Comparison of ENCODE assay signal across 20 mouse cellular contexts in genomic region chr8:47355340-47355906, GRCm38 (mm10).
DNase-seq lines count a peak whose midpoint lies in the region; ATAC-seq and TF ChIP-seq lines count a peak whose summit lies in the region.
"Had no signal": no experiment of that assay in that cellular context is flagged by ENCODE, and none has a peak within 500 bp of the region (broad histone marks: within the 10 kb centered on the region; RNA-seq: fewer than 3 reads in every experiment).

No protein-coding gene starts in this region.

- H3K4me2 ChIP-seq in forebrain, postnatal 0 days (ENCODE audit: low read depth), result no peak overlapping the region
- no peak overlapping the region for H3K4me2 ChIP-seq in forebrain, embryonic 14.5 days (ENCODE audit: low read length)
- H3K4me2 ChIP-seq in forebrain, embryonic 16.5 days (ENCODE audit: low read length), result no peak overlapping the region
- H3K4me2 ChIP-seq: embryonic facial prominence, embryonic 12.5 days had no signal

- no peaks in the 10 kb centered on the region for H3K36me3 ChIP-seq in forebrain, embryonic 10.5 days (replicated peaks)
- no peaks in the 10 kb centered on the region for H3K36me3 ChIP-seq in forebrain, postnatal 0 days (ENCODE audit: insufficient read depth)
- no peaks in the 10 kb centered on the region for H3K36me3 ChIP-seq in forebrain, embryonic 14.5 days (ENCODE audit: control insufficient read depth, insufficient read depth, low read length)
- no peaks in the 10 kb centered on the region for H3K36me3 ChIP-seq in forebrain, embryonic 16.5 days (ENCODE audit: control insufficient read depth, insufficient read depth)
- H3K36me3 ChIP-seq: embryonic facial prominence, embryonic 10.5 days; embryonic facial prominence, embryonic 12.5 days; G1E had no signal

- no peak for TF ChIP-seq CTCF in forebrain, postnatal 0 days (IDR thresholded peaks at IDR 0.05; ENCODE audit: low read depth)
- no peak for TF ChIP-seq CTCF in brain, embryonic 14.5 days (IDR thresholded peaks at IDR 0.05; ENCODE audit: borderline replicate concordance, extremely low read depth, insufficient read depth, insufficient read length)
- TF ChIP-seq CTCF in cerebellum, adult 2 months (IDR thresholded peaks at IDR 0.05; ENCODE audit: borderline replicate concordance, insufficient read depth, low read depth, low read length), result no peak

- no peaks in the 10 kb centered on the region for H3K9me3 ChIP-seq in forebrain, embryonic 10.5 days
- no peaks in the 10 kb centered on the region for H3K9me3 ChIP-seq in forebrain, postnatal 0 days (ENCODE audit: low read length)
- H3K9me3 ChIP-seq in forebrain, embryonic 14.5 days (replicated peaks; ENCODE audit: control insufficient read depth, low read length), result no peaks in the 10 kb centered on the region
- no peaks in the 10 kb centered on the region for H3K9me3 ChIP-seq in forebrain, embryonic 16.5 days (ENCODE audit: control insufficient read depth, low read length)
- H3K9me3 ChIP-seq: embryonic facial prominence, embryonic 10.5 days; embryonic facial prominence, embryonic 12.5 days; G1E had no signal

- peaks cover 10% of the 10 kb centered on the region; the same call in 1 of the 2 replicates for H3K27me3 ChIP-seq in forebrain, embryonic 10.5 days (ENCODE audit: poor library complexity, severe bottlenecking)
- H3K27me3 ChIP-seq in forebrain, postnatal 0 days (ENCODE audit: insufficient read depth, low read length), result no peaks in the 10 kb centered on the region
- no peaks in the 10 kb centered on the region for H3K27me3 ChIP-seq in forebrain, embryonic 14.5 days (replicated peaks; ENCODE audit: control insufficient read depth, insufficient read depth, low read length)
- H3K27me3 ChIP-seq in forebrain, embryonic 16.5 days (replicated peaks; ENCODE audit: control insufficient read depth, insufficient read depth, low read length), result no peaks in the 10 kb centered on the region
- no peaks in the 10 kb centered on the region for H3K27me3 ChIP-seq in cerebellum, adult 2 months (ENCODE audit: control insufficient read depth, insufficient read depth, low read length)
- H3K27me3 ChIP-seq: CH12.LX; embryonic facial prominence, embryonic 12.5 days; Patski had no signal

- TF ChIP-seq POLR2A in brain, embryonic 14.5 days (IDR thresholded peaks at IDR 0.05; ENCODE audit: borderline replicate concordance, extremely low read depth, insufficient read depth, insufficient read length, poor library complexity, severe bottlenecking), result no peak
- no peak for TF ChIP-seq POLR2A in cerebellum, adult 2 months (IDR thresholded peaks at IDR 0.05; ENCODE audit: borderline replicate concordance, insufficient read depth, low read length)

- DNase-seq in forebrain, embryonic 10.5 days (ENCODE audit: extremely low spot score, low spot score), result no peak
- no peak for DNase-seq in forebrain, postnatal 0 days
- DNase-seq in brain, embryonic 14.5 days (ENCODE audit: low read depth), result peak; percentile 85
- DNase-seq in forebrain, embryonic 14.5 days (ENCODE audit: low spot score), result peak; percentile 76
- DNase-seq in left cerebral cortex, adult 9 months (ENCODE audit: low spot score in 2 of 2), result no peak
- DNase-seq in spleen, adult 12 weeks (ENCODE audit: low spot score), result no peak
- DNase-seq in cerebellum, adult 2 months, result no peak
- DNase-seq: adrenal gland, adult 8-10 months; B cell, adult 2 months; cerebellum, adult 11 months; cerebellum, adult 9-10 months; cerebellum, postnatal 25 days had no signal

- peak overlapping the region; percentile 52; the same call in 1 of the 2 replicates for H3K27ac ChIP-seq in forebrain, embryonic 10.5 days
- H3K27ac ChIP-seq in forebrain, postnatal 0 days (ENCODE audit: low read depth, low read length), result no peak overlapping the region; the same call in 1 of the 2 replicates
- H3K27ac ChIP-seq in forebrain, embryonic 14.5 days (ENCODE audit: low read depth, low read length), result peak overlapping the region; percentile 57; the same call in 1 of the 2 replicates
- H3K27ac ChIP-seq in forebrain, embryonic 16.5 days (ENCODE audit: low read length), result 0 out of 2 replicates have a peak overlapping the region, but pooled peaks have one; percentile 37
- no peak overlapping the region for H3K27ac ChIP-seq in cerebellum, adult 2 months (ENCODE audit: insufficient read depth, low read length)
- H3K27ac ChIP-seq: embryonic facial prominence, embryonic 10.5 days; embryonic facial prominence, embryonic 12.5 days had no signal

- peaks cover 46% of the 10 kb centered on the region for H3K4me1 ChIP-seq in forebrain, embryonic 10.5 days
- peaks cover 7% of the 10 kb centered on the region; the same call in 1 of the 2 replicates for H3K4me1 ChIP-seq in forebrain, postnatal 0 days (ENCODE audit: insufficient read depth)
- peaks cover 14% of the 10 kb centered on the region for H3K4me1 ChIP-seq in forebrain, embryonic 14.5 days (ENCODE audit: control insufficient read depth, insufficient read depth, low read length)
- H3K4me1 ChIP-seq in forebrain, embryonic 16.5 days (replicated peaks; ENCODE audit: control insufficient read depth, insufficient read depth, low read length), result peaks cover 6% of the 10 kb centered on the region
- H3K4me1 ChIP-seq in cerebellum, adult 2 months (ENCODE audit: control insufficient read depth, insufficient read depth, low read length), result no peaks in the 10 kb centered on the region

- 81% methylated on average over 8 of the region's 8 CpGs for WGBS in forebrain, embryonic 10.5 days
- 29% methylated on average over 8 of the region's 8 CpGs for WGBS in forebrain, postnatal 0 days
- WGBS in forebrain, embryonic 14.5 days, result 30% methylated on average over 8 of the region's 8 CpGs
- WGBS in forebrain, embryonic 16.5 days, result 32% methylated on average over 8 of the region's 8 CpGs
- 60% methylated on average over 8 of the region's 8 CpGs for WGBS in cerebellum, adult 2 months

- no peak overlapping the region for H3K4me3 ChIP-seq in forebrain, embryonic 10.5 days
- no peak overlapping the region for H3K4me3 ChIP-seq in forebrain, postnatal 0 days (ENCODE audit: low read depth, low read length)
- no peak overlapping the region for H3K4me3 ChIP-seq in forebrain, embryonic 14.5 days (ENCODE audit: low read depth, low read length)
- no peak overlapping the region for H3K4me3 ChIP-seq in forebrain, embryonic 16.5 days (replicated peaks; ENCODE audit: low read length)
- no peak overlapping the region for H3K4me3 ChIP-seq in cerebellum, adult 2 months (replicated peaks; ENCODE audit: insufficient read depth, low read depth, low read length)
- H3K4me3 ChIP-seq: embryonic facial prominence, embryonic 10.5 days; embryonic facial prominence, embryonic 12.5 days had no signal

- no peak for ATAC-seq in forebrain, postnatal 0 days
- peak; percentile 69 for ATAC-seq in forebrain, embryonic 14.5 days
- peak; percentile 69 for ATAC-seq in forebrain, embryonic 16.5 days
- ATAC-seq: activated CD4-positive, CD25-positive, alpha-beta regulatory T cell, adult 4 months; CD4-positive, CD25-positive, alpha-beta regulatory T cell, adult 4 months; Patski had no signal

- no peak overlapping the region for H3K9ac ChIP-seq in forebrain, postnatal 0 days
- no peak overlapping the region for H3K9ac ChIP-seq in forebrain, embryonic 14.5 days (ENCODE audit: low read length)
- no peak overlapping the region for H3K9ac ChIP-seq in forebrain, embryonic 16.5 days (replicated peaks; ENCODE audit: low read depth, low read length)
- H3K9ac ChIP-seq: embryonic facial prominence, embryonic 12.5 days had no signal

Comparison
In these comparisons a context has a peak if more than half of its experiments do, and no peak if none do; other contexts are left out.
1. DNase-seq: peak in brain, embryonic 14.5 days (single experiment) and forebrain, embryonic 14.5 days (single experiment); none in forebrain, embryonic 10.5 days (single experiment), forebrain, postnatal 0 days (single experiment), left cerebral cortex, adult 9 months (0 of 2), spleen, adult 12 weeks (single experiment) and cerebellum, adult 2 months (0 of 2).
2. H3K27ac ChIP-seq: peak in forebrain, embryonic 10.5 days (single experiment), forebrain, embryonic 14.5 days (single experiment) and forebrain, embryonic 16.5 days (single experiment); none in forebrain, postnatal 0 days (single experiment) and cerebellum, adult 2 months (single experiment).